Comparison of ENCODE assay signal across 17 mouse cellular contexts in genomic region chr6:65421888-65422287, GRCm38 (mm10). TPM values are rescaled to one million over a fixed set of nuclear protein-coding genes. Genes with fewer than 3 reads are reported as not detected.
DNase-seq lines count a peak whose midpoint lies in the region.
"Had no signal": no experiment of that assay in that cellular context is flagged by ENCODE, and none has a peak within 500 bp of the region (broad histone marks: within the 10 kb centered on the region; RNA-seq: fewer than 3 reads in every experiment).

No protein-coding gene starts in this region.

- intact Hi-C loops in heart, postnatal 14 days (cut with DNase I): no loop called here

- peak; percentile 6 to 15 for DNase-seq in frontal cortex, postnatal 36 days (ENCODE audit: low spot score in 2 of 2)
- DNase-seq in frontal cortex, postnatal 14 days (ENCODE audit: low spot score in 2 of 2): no peak
- peak; percentile 6 for DNase-seq in right cerebral cortex, adult 18-20 months
- DNase-seq in right cerebral cortex, postnatal 14 days: no peak
- DNase-seq in telencephalon, adult 2 months (ENCODE audit: low read depth, low spot score): peak; percentile 18
- DNase-seq in heart, postnatal 14 days: no peak
- DNase-seq: adrenal gland, adult 2 months; adrenal gland, postnatal 10 days; adrenal gland, postnatal 25 days; cerebellum, adult 11-12 months; cerebellum, adult 2 months; cerebellum, adult 9-10 months; cerebellum, postnatal 10 days; cerebellum, postnatal 25 days had no signal

RNA-seq across cellular contexts. Expression of gene C130060K24Rik, which starts 41.0 kb away (rescaled TPM):
- not detected for total RNA-seq in heart, postnatal 14 days (2021)
- total RNA-seq: adrenal gland, adult 2 months; adrenal gland, postnatal 10 days; adrenal gland, postnatal 25 days; adrenal gland, postnatal 4 days; ES-E14; MEL had no signal

Comparison
In these comparisons a context has a peak if more than half of its experiments do, and no peak if none do; other contexts are left out.
1. DNase-seq: peak in frontal cortex, postnatal 36 days (2 of 2), right cerebral cortex, adult 18-20 months (single experiment) and telencephalon, adult 2 months (single experiment); none in frontal cortex, postnatal 14 days (0 of 2), right cerebral cortex, postnatal 14 days (single experiment) and heart, postnatal 14 days (0 of 2).